Mouse (Mus musculus): ENCODE measurements around the gene Wscd2.

The Wscd2 gene

DNA sequence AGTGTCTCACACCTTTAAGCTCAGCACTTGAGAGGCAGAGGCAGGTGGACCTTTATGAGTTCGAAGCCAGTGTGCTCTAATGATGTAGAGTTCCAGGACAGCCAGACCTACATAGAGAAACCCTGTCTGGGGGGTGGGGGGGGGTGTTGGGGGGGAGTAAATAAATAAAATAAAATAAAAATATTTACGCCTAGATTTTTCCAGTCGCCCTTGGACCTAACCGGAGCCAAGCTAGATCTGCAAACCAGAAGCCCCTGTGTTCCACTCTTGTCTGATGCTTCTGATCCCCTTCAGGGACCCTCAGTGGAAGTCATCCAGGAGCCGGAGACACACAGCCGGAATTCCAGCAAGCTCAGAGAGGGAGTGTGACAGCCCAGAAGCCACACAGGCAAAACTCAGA lies at the start of gene Wscd2:
Wscd2 (plus strand) TSS at position 301 of the 400 bp plus-strand sequence.
- DNase-seq, result no peak

DNA sequence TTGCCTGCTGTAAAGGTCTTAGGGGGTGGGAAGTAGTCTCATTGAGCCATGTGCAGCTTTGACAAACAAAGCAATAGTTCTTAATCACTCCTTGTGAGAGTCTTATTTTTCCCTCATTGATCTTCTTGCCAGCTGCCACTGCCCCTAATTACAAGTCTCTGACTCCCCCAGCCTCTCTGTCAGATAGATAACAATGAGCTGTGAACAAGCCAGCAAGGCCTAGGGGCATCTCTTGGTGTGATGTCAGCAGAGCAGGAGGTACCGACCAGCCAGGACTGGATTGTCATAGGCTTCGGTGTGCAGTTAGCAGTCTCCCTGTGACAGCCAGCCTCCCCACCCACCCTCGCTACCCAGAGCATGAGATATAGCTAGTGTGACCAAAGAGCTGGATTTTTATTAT lies 48.0 kb upstream of the Wscd2 start:
- DNase-seq, result no peak

DNA sequence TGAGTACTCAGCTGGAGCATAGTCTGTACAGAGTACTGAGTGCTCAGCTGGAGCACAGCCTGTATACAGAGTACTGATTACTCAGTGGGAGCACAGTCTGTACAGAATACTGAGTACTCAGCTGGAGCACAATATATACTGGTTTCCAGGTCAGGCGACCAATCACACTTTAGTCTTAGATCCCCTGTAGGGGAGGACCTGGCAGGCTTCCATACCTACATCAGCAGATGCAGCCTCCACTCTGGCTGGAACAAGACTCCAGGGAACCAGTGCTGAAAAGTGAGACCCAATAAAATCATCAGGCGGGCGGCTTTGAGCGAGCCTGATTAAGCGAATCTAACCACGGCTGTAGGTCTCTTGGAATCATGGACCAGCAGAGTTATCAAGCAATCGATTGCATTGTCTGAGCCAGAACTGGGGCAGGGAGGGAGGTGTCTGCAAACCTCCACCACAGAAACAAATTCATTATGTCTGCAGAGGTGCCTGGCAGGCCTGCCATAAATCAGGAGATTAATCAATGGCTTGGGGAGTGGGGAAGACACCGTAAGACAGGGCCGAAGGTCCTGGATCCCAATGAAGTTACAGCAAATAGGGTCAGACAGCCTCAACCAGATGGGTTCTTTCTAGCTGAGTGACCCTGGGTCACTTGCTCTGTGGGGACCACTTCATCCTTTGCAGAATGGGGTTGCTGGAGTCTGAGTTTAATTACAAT lies 42.0 kb upstream of the Wscd2 start:
- DNase-seq, result no peak

DNA sequence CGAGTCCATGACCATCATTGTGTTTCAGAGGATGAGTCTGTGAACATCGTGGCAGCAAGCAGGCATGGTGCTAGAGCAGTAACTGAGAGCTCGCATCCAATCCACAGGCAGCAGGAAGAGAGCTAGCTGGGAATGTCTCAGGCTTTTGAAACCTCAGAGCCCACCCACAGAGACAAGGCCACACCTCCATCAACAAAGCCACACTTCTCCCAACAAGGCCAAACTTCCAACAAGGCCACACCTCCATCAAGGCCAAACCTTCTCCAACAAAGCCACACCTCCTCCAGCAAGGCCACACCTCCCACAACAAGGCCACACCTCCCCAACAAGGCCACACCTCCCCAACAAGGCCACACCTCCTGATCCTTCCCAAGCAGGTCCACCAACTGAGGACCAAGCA lies 40.8 kb upstream of the Wscd2 start:
- no peak for DNase-seq

DNA sequence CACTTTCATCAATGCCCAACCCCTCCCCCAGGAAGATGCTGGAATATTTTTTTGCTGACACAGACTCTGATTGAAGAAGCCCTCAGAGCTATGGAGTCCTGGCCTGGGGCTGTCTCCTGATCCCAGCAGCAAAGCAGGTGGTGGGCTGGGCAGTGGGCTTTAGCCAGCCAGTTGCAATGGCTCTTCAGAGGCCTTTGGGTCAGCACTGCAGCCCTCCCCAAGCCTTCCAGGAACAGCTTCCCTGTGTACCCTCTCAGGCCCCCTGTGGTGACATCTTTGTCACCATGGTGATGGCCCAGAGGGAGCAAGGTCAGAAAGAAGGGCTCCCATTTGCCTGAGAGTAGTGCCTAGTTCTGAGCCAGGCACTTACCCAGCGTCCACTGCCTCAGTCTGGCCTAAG lies 37.4 kb upstream of the Wscd2 start:
- DNase-seq, result no peak

DNA sequence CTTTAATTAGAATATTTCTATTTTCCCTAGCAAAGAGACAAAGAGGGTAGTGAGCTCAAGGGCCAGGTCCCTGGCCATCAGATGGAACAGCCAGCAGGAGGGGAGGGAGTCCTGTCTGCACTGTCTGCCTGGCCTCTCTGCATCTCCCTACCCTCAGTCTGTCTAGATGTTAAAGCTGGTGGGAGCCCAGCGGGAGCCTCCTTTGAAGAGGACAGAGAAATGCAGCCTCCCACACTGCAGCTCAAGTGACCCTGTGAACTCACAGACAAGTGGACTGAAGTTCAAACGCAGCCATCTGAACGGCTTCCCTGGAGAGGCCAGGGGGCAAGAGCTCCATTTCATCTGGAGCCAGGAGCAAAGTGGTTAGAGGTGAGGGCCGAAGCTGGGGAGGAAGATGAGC lies 36.8 kb upstream of the Wscd2 start:
- DNase-seq, result no peak

DNA sequence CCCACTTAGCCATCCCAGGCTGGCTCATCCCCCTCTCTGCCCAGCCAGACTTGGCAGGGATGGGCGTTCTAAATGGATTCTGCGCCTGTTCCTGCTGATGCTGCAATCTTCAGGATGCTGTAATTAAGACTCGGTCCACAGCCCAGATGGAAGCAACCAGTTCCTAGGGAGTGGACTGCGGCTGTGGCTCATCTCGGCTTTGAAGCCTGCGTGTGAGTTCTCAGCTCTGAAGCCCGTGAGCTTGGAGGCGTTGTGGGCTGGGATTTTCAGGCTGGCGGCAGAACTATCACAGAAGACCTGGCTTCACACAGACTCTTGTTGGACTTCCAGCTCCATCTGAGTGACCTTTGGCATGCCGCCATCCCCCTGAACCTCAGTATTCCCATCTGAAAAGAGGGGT lies 34.1 kb upstream of the Wscd2 start:
- peak; percentile 22 for DNase-seq

DNA sequence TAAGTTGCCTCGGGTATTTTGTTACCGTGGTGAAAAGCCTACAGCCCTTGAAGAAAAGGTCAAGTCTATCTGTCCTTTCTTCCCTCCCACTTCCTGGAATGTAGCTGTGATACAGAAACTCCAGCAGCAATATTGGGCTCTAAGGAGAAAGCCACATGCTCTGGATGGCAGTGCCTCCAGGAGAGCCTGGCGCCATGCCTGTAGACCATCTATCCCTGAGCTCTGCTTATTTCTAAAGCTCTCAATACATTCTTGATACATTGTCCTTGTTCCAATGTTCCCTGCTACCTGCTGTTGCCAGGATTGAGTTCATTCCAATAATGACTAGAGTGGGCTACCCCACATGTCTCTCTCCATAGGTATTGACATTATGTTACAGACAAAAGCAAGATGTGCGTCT lies 33.4 kb upstream of the Wscd2 start:
- DNase-seq, result no peak

DNA sequence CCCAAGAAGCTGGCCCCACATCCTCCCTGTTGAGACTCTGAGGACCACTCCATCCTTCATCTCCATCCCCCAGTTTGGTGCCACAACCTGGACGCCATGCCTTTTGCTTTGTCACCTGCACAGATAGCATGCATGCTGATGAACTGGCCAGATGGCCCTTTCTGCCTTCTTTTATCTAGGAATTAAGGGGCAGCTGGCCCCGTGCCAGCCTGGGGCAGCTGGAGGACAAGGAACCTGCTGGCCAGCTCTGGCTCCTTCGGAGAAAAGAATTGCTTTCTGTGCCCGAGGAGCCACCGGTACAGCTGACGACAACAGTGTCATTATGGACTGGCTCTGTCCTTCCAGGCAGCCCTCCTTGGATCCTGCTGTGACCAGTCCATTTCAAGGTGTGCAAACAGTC lies 32.9 kb upstream of the Wscd2 start:
- DNase-seq, result no peak

DNA sequence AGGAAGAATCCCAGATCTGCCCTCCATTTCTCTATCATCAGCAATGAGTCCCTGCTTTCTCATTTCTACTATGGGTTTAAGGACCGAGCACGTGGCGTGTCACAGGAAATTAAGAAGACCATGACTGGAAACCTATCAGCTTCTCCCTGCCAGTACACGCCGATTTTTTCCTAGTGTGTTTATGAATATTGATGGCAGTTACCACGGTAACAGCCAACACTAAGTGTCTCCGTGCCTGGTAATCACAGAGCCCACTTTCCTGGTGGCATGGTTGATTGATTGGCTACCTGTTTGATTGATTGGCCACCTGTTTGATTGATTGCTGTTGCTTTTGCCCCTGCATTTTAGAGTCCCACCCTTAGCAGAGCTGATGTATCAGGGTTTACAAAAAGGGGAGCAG lies 30.2 kb upstream of the Wscd2 start:
- no peak for DNase-seq

DNA sequence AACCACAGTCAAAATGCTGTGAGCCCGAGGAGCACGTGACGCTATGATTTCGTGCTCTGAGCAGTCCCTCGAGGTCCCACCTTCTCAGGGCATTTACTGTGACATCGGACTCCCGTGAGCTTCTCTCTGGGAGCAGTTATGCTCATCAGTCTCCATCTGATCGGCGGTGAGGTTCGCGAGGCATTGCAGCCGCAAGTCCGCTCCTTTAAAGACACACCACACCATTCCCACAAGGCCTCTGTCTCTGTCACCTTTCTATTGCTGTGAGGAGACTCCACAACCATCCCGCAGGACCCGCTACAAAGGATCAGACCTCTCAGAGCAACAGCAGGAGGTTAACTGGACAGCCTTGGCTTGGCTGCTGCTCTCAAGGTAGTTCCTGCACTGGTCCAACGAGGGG lies 28.6 kb upstream of the Wscd2 start:
- DNase-seq, result no peak

DNA sequence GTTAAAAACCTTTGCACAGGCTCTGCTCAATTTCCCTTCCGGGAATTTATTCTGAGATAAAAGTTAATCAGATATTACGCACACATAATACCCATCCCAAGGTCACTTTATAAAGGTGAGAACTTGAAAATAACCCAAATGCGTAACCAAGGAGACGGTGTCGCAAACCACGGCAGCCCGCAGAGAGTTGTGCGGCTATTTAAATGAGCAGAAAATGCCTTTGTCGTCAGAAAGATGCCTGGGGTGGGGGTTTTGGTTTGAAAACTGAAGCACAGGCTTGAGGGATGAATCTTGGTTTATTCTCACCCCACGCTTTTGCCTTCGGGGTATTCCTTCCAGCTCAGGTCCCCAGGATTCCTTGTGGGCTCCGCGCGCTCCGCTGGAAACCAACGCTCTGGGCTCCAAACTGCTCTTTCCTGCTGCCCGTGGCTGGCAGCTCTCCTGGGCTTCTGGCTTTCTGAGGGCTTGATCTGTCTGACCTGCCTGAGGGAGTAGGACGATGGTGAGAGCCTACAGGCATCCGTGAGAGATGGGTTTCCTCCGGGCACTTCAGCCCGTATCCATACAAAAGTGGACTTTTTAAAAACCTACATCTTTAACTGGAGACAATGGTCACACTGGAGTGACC lies 28.0 kb upstream of the Wscd2 start:
- DNase-seq, result peak; percentile 34

DNA sequence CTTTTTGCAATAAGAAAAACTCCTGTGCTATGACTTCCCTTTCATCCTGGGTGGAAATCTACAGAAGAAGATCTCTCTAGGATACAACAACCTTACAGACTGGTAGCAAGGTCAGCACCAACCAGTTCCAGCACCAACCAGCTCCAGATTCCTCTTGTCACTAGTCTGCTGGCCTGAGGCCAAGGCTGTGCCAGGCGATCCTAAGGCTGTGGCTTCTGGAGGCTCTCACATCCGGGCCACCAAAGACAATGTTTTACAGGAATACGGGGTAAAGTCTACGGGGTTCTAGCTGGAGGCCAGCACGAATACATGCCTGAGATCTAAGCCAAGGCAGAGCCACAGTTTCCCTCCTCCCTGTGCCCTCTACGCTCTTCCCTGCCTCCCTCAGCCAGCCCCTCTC lies 25.4 kb upstream of the Wscd2 start:
- no peak for DNase-seq

DNA sequence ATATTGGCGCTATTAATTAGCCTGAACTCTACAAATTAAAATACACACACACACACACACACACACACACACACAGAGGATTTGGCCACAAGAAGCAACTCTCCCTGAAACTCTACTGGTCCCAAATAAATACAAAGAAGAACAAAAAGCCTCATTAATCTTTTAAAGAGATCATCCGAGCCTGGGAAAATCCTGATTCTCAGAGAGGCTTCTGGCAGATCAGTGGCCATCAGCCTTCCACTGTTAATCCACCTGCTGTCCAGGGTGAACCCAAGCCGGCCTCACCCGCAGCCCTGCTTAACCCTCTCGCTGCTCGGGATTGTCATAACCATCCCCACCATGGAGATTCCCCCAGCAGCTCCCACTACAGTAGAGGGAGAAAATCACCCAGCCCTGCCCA lies 23.6 kb upstream of the Wscd2 start:
- DNase-seq, result no peak

DNA sequence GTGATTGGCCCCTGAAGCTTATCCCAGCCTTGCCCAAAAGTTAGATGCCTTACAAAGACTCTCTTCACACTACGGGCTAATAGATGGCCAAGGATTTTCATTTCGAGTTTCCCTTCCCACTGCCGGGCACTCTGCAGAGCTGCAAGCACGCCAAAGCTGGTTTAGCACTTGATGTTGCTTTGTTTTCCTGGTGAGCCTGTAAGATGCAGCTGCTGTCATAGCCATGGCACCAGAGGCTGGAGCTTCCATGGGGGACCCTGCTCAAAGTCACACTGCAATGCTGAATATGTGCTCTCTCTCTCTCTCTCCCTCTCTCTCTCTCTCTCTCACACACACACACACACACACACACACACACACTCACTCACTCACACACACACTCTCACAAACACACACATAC lies 23.1 kb upstream of the Wscd2 start:
- no peak for DNase-seq

DNA sequence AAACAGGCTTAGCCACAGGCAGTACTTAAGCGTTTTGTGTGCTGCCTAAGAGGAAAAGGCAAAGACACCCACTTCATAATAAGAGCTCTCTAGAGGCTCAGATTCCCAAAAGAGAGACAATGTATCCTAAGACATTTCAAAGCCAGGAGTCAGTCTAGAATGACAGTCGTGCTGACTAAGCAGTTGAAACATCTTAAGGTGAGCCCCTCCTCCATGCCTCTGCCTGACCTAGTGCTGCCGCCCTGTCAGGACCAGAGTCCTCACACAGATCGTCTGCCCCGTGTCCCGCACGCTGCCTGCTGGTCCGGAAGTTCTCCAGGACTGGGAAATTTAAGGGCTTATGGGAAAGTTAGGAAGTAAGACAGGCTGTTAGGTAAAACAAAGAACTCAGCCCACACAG lies 22.4 kb upstream of the Wscd2 start:
- no peak for DNase-seq

DNA sequence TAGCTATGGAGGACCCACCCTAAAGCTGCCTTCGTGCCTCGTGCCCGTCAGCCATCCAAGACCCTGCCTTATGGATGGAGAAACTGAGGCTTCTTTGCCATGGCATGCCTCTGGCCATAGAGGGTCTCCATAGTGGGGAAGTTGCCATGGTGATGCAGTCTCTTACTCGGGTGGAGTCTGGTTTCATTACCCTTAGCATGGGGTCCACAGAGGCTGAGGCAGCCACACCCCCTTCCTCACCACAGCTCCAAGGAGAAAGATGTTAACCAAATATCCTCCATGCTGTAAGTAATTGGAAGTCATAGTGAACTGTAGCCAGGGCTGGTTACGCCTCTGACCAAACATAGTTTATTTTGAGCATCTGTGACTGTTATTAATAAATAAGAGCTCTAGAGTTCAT lies 21.5 kb upstream of the Wscd2 start:
- DNase-seq, result no peak

DNA sequence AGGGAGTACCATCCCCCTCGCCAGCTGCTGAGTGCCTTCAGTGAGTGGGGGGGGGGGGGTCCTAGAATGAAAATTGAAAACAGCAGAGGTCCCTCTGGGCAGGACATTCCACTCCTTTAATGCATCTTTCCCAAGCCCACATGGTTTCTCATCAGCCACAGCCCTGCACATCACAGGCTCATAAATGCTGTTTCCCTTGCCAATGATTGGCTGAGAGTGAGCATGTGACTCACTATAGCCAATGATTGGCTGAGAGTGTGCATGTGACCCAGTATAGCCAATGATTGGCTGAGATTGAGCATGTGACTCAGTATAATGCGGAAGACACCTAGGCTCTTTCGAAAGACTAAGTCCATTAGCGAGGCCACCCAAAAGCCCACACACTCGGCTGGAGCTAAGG lies 20.9 kb upstream of the Wscd2 start:
- DNase-seq, result no peak

DNA sequence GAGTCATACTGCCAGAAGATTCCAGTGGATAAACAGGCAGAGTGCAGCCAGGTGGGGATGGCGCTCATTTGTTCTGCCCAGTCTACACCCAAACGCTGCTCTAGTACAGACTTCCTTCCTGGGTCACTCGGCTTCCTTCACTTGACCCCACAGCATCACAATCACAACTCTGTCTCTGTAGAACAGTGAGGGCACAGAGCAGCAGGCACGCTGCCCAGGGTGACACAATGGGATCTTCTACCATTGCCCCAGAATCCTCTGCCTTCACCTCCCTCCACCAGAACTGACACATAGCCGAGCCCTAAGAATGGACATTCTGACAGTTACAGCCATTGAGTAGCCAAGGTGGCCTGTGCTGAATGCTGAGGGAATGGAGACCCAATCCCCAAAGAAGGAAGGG lies 20.3 kb upstream of the Wscd2 start:
- DNase-seq, result no peak

DNA sequence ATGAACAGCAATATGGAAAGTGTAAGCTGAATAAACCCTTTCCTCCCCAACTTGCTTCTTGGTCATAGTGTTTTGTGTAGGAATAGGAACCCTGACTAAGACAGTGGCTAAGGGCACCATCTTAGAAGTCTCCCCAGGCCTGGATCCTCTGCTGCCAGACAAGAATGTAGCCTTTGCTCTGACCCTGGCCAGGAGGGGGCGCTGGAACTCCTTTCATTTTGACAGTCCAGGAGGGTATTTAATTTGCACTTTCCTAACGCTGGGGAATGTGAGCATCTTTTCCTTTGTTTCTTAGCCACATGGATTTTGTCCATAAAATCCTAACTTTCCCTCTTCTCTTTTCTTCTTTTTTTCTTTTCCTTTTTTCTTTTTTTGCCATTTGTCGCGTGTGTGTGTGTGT lies 18.7 kb upstream of the Wscd2 start:
- DNase-seq, result peak; percentile 72

DNA sequence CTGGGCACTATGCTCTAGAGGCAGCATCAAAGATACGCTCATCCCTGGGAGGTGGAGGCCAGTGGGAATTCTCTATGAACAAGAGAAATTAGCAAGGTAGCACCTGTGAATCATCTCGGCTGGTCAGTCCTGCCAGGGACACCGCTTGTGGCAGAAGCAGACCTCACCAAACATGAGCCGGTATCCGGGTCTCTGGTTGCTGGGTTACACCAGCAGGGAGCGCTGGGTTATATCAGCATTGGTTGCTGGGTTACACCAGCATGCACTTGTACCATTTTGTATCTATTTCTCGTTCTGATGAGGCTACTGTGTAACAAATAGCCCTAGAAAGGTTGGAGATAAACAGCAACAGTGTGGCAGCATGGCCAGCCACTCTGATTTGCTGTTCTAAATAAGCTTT lies 17.8 kb upstream of the Wscd2 start:
- no peak for DNase-seq

DNA sequence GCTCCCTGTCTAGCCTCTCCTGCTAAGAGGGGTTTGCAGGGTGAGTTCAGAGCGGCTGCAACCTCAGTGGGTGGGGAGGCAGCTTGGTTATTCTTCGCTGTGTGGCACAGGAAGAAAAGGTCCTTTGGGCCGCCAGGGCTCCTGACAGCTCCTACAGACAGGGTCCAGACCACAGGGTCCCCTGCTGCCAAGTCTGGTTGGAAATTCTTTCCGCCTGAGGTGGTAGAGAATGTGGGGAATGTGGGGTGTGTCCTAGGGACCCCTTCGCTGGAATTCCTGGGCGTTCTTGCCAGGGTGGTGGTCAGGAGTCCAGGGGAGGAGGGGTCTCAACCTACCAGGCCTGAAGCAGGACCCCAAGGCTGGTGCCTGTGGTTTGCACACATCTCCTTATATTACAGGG lies 13.3 kb upstream of the Wscd2 start:
- DNase-seq, result no peak

DNA sequence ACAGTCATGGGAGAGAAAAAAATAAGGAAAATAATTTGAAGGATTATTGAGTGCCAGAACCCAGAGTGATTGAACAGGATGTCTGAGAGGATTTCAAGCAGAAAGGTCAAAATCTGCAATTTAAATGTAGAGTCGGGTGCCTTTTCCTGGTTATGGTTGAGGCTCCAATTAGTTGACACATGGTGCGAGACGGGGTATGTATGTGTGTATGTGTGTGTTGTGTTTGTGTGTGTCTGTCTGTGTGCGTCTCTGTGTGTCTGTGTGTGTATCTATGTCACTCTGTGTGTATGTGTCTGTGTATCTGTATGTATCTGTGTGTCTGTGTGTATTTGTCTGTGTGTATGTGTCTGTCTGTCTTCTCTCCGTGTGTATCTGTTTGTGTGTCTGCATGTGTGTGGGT lies 11.1 kb upstream of the Wscd2 start:
- DNase-seq, result no peak

DNA sequence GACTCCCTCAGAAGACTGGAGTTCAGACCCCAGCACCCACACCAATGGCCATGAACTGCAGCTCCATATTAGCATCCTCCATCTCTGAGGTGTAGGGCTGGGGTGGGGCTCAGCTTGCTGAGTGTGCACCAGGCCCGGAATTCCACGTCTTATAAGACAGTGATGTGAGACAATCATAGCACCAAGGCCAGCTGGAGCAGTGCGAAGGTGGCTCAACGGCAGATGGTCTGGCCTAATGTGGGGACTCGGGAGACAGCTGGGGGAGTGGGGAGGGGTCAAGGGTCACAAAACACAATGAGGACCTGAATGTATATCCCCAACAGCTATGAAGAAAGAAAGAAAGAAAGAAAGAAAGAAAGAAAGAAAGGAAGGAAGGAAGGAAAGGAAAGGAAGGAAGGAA lies 9.7 kb upstream of the Wscd2 start:
- no peak for DNase-seq

DNA sequence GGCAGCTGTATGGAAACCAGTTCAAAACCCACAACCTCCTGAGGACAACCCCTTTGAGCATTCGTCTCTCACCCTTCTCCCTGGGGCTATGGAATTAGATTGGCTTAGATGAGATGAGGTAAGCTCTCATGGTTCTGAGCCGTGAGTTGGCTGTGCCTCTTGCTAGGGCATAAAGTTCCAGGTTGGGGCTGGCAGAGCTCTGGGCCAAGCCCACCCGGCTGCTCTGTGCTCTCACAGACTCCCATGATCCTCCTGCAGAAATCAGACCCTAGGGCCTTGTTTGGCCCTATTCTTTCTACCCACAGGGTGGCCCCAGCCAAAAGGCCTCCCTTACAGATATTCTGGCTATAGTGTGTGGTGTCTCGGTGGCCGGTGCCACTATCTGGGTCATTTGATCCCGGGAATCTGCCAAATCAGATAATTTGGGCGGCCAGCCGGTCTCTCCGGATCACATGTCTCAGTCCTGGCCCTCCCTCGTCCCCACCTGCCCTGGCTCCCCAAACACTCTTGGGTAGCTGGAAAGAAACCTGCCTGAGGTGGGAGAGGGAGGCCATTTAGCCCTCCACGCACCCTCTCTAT lies 4.5 kb upstream of the Wscd2 start:
- no peak for DNase-seq

Data from right cerebral cortex, adult 18-20 months (tissue).